Mouse (Mus musculus) ES-Bruce4 (cell line): ENCODE results near the gene Lpcat1. TPM values are rescaled to one million over a fixed set of nuclear protein-coding genes. Genes with fewer than 3 reads are reported as not detected.

Experiments
- H3K27ac ChIP-seq: 2 replicates; pipeline ENCODE4 v1.5.1; 2012; ENCODE audit warnings: low read length, inconsistent platforms; ENCODE audit not compliant: insufficient read depth
- H3K27me3 ChIP-seq: 2 replicates; pipeline ENCODE4 v1.6.1; 2012; ENCODE audit warnings: mild to moderate bottlenecking, low read length, inconsistent platforms; ENCODE audit not compliant: control insufficient read depth, poor library complexity, insufficient read depth, severe bottlenecking
- H3K36me3 ChIP-seq: 2 replicates; pipeline ENCODE4 v1.6.1; 2012; ENCODE audit warnings: inconsistent platforms, mild to moderate bottlenecking, low read length, moderate library complexity; ENCODE audit not compliant: control insufficient read depth, poor library complexity, insufficient read depth, severe bottlenecking
- H3K4me1 ChIP-seq: one replicate; pipeline ENCODE4 v1.8.1; 2011; ENCODE audit warnings: low read length; ENCODE audit not compliant: control insufficient read depth, insufficient read depth
- H3K4me3 ChIP-seq: 2 replicates; pipeline ENCODE4 v1.5.1; 2011; ENCODE audit warnings: low read depth, mild to moderate bottlenecking, low read length
- H3K9ac ChIP-seq: 2 replicates; pipeline ENCODE4 v1.6.1; 2012; ENCODE audit warnings: low read depth, mild to moderate bottlenecking, inconsistent platforms; ENCODE audit not compliant: poor library complexity, severe bottlenecking
- H3K9me3 ChIP-seq: replicated peaks from 2 replicates; pipeline ENCODE4 v1.6.1; 2012; ENCODE audit warnings: mild to moderate bottlenecking, low read length, inconsistent platforms; ENCODE audit not compliant: control insufficient read depth, poor library complexity, insufficient read depth, severe bottlenecking
- CTCF ChIP-seq: IDR thresholded peaks from one replicate; pipeline ENCODE4 v1.8.1; 2011; ENCODE audit warnings: low read depth, low read length
- EP300 ChIP-seq: IDR thresholded peaks from 2 replicates; pipeline ENCODE4 v1.6.1; 2011; ENCODE audit warnings: low read depth, low read length; ENCODE audit not compliant: insufficient read depth
- POLR2A ChIP-seq: IDR thresholded peaks from one replicate; pipeline ENCODE4 v1.8.1; 2011; ENCODE audit warnings: low read length; ENCODE audit not compliant: insufficient read depth
- polyA plus RNA-seq: library from polyadenylated mRNA; stranded (reverse); fragments of >200 nt; gene quantifications from 2 replicates; pipeline ENCODE4 v1.2.4, GENCODE M21; 2011; ENCODE audit warnings: low read depth; ENCODE audit not compliant: missing spikeins, insufficient read depth, insufficient read length

Gene Lpcat1
- polyA plus RNA-seq, 1 experiment: 44.8 TPM

- no peaks in the 10 kb centered on the region for H3K27me3 ChIP-seq
- no peak for TF ChIP-seq CTCF
- no peak for TF ChIP-seq POLR2A
- TF ChIP-seq EP300: no peak
- no peaks in the 10 kb centered on the region for H3K9me3 ChIP-seq
- no peak overlapping the region for H3K4me3 ChIP-seq
- no peaks in the 10 kb centered on the region for H3K36me3 ChIP-seq
- H3K27ac ChIP-seq: no peak overlapping the region
- no peak overlapping the region for H3K9ac ChIP-seq
- no peaks in the 10 kb centered on the region for H3K4me1 ChIP-seq
Measured at GRCm38 (mm10) chr13:73434687-73435086, 32.3 kb upstream of the Lpcat1 start.

GRCm38 (mm10) chr13:73435662-73436061 is 31.3 kb upstream of the Lpcat1 start:
- Histone ChIP-seq H3K4me3 (no peak overlapping the region), H3K27ac (no peak overlapping the region), H3K9me3 (no peaks in the 10 kb centered on the region), H3K27me3 (no peaks in the 10 kb centered on the region), H3K36me3 (no peaks in the 10 kb centered on the region), H3K4me1 (no peaks in the 10 kb centered on the region), H3K9ac (no peak overlapping the region)
- no peak for TF ChIP-seq CTCF
- no peak for TF ChIP-seq POLR2A
- no peak for TF ChIP-seq EP300

GRCm38 (mm10) chr13:73439057-73439456 is 27.9 kb upstream of the Lpcat1 start:
- Histone ChIP-seq H3K9ac (no peak overlapping the region), H3K4me3 (no peak overlapping the region), H3K9me3 (no peaks in the 10 kb centered on the region), H3K36me3 (no peaks in the 10 kb centered on the region), H3K27ac (no peak overlapping the region), H3K4me1 (no peaks in the 10 kb centered on the region), H3K27me3 (no peaks in the 10 kb centered on the region)
- no peak for TF ChIP-seq POLR2A
- no peak for TF ChIP-seq CTCF
- no peak for TF ChIP-seq EP300

- no peak overlapping the region for H3K27ac ChIP-seq
- TF ChIP-seq POLR2A (no peak), CTCF (no peak)
Measured at GRCm38 (mm10) chr13:73441032-73441431, 26.0 kb upstream of the Lpcat1 start.

GRCm38 (mm10) chr13:73441686-73442085 is 25.3 kb upstream of the Lpcat1 start:
- Histone ChIP-seq H3K9ac (no peak overlapping the region), H3K9me3 (no peaks in the 10 kb centered on the region), H3K36me3 (no peaks in the 10 kb centered on the region), H3K4me3 (no peak overlapping the region), H3K4me1 (no peaks in the 10 kb centered on the region), H3K27me3 (no peaks in the 10 kb centered on the region), H3K27ac (no peak overlapping the region)
- no peak for TF ChIP-seq POLR2A
- TF ChIP-seq CTCF: no peak
- TF ChIP-seq EP300: no peak

More at GRCm38 (mm10) chr13:73441032-73441431, 26.0 kb upstream of the Lpcat1 start:
- H3K9me3 ChIP-seq: no peaks in the 10 kb centered on the region
- H3K36me3 ChIP-seq: no peaks in the 10 kb centered on the region
- no peak overlapping the region for H3K9ac ChIP-seq
- no peak overlapping the region for H3K4me3 ChIP-seq
- no peaks in the 10 kb centered on the region for H3K4me1 ChIP-seq
- no peaks in the 10 kb centered on the region for H3K27me3 ChIP-seq

- no peak overlapping the region for H3K9ac ChIP-seq
- no peak overlapping the region for H3K27ac ChIP-seq
- TF ChIP-seq POLR2A (no peak), CTCF (no peak), EP300 (no peak)
- no peaks in the 10 kb centered on the region for H3K9me3 ChIP-seq
- H3K27me3 ChIP-seq: no peaks in the 10 kb centered on the region
- H3K4me3 ChIP-seq: no peak overlapping the region
- no peaks in the 10 kb centered on the region for H3K4me1 ChIP-seq
- H3K36me3 ChIP-seq: no peaks in the 10 kb centered on the region
Measured at GRCm38 (mm10) chr13:73442431-73442830, 24.6 kb upstream of the Lpcat1 start.
